Mouse (Mus musculus): Measurements from ENCODE around the gene Pramef25.
"Not testable (repeated sequence)": the region's sequence is repeated elsewhere in the genome, so short reads cannot be mapped to it uniquely, and the experiment has no call there.

The Pramef25 gene

DNA sequence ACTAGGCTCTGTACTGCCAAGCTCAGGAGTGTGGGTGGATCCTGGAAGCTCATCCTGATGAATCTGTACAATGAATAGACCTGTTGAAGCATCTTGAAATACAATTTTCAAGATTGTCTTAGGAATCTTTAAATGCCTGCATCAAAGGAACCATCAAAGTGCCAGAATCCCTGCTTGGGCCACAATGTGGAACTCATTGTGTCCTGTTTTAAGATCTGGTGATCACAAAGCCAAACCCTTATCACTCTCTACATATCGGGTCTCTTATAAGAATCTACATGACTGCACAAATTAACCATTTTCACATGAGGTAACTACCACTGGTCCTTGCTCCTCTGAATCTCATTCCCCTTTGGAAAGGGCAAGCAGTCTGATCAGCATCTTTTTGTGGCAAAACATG is at the start of gene Pramef25:
Gene Pramef25, minus strand, starts transcription at position 101 of the 400 bp plus-strand sequence.
- DNase-seq (ENCODE audit: low spot score) = not testable (repeated sequence)

GRCm38 (mm10) chr4:143994269-143994668 is 43.5 kb upstream of the Pramef25 start, which contains the start of gene Pramef17:
Pramef17 (minus strand) TSS chr4:143994369.
- not testable (repeated sequence) for DNase-seq (ENCODE audit: low spot score)

DNA sequence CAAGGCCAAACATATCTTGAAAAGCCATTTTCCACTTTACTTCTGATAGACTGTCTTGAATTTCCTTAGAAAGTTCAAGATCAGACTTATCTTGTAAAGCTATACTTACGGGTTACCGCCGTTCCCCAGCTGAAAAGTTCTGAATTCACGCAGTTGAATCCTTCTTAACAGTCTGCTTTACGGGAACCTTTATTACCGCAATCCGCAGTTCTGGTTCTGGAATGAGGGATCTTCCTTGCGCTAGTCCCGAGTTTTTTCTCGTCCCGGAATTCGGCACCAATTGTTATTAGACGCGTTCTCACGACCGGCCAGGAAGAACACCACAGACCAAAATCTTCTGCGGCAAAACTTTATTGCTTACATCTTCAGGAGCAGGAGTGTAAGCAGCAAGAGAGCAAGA is 37.3 kb upstream of the Pramef25 start:
- not testable (repeated sequence) for DNase-seq (ENCODE audit: low spot score)

DNA sequence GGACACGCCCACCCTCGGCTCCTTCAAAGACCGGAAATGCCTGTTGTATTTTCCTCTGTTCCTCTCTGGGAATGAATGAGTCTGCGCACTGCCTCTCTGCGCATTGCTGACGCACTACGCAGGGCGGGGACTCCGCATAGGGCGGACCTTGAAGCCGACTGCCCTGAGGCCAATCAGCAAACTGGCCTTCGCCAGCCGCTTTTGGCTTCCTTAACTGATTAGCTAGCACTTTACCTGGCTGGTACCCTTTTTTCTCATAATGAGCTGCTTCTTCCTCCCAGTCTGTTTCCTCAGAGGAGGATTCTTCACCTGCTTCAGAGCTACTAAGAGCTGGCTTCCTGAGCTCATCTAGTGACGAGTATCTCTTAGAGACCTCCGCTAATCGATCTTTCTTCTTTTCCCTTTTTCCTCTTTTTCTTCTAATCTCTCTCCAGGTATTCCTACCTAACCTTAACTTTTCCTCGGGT is 36.7 kb upstream of the Pramef25 start:
- not testable (repeated sequence) for DNase-seq (ENCODE audit: low spot score)

GRCm38 (mm10) chr4:143985733-143986132 is 34.9 kb upstream of the Pramef25 start:
- not testable (repeated sequence) for DNase-seq (ENCODE audit: low spot score)

GRCm38 (mm10) chr4:143985165-143985564 is 34.3 kb upstream of the Pramef25 start:
- not testable (repeated sequence) for DNase-seq (ENCODE audit: low spot score)

- not testable (repeated sequence) for DNase-seq (ENCODE audit: low spot score)
These were observed 32.6 kb upstream of the Pramef25 start for GRCm38 (mm10) chr4:143983446-143983845.

DNA sequence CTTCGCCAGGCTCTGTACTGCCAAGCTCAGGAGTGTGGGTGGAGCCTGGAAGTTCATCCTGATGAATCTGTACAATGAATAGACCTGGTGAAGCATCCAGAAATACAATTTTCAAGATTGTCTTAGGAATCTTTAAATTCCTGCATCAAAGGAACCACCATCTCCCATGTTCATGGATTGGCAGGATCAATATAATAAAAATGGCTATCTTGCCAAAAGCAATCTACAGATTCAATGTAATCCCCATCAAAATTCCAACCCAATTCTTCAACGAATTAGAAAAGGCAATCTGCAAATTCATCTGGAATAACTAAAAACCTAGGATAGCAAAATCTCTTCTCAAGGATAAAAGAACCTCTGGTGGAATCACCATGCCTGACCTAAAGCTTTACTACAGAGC is 16.0 kb upstream of the Pramef25 start, which contains the start of gene Gm13101:
Gene Gm13101, minus strand, starts transcription at position 101 of the 400 bp plus-strand sequence.
- DNase-seq (ENCODE audit: low spot score) = not testable (repeated sequence)

DNA sequence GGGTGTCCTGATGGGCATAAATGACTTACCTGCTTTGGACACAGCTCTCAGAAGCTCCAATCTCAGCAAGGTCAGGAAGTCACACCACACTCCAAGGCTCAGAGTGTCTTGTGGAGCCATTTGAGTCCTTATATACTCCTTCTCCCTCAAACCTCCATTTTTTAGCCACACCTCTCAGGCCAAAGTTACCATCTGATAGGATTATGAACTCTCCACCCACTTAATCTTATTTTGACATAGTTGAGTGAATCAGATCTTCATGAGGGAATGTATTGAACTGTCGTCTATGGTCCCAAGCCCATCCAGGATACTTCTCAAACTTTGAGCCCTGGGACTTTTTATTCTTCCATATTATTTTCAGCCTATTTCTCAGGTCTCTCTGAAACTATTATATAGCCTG is 50.5 kb downstream of the Pramef25 start, which contains the start of gene Pramef6:
Gene Pramef6, minus strand, starts transcription at position 101 of the 400 bp plus-strand sequence.
- DNase-seq (ENCODE audit: low spot score) = not testable (repeated sequence)
